20 mouse cellular contexts compared by ENCODE assay signal in genomic region chr2:166173169-166173568, GRCm38 (mm10).
"Had no signal": no experiment of that assay in that cellular context is flagged by ENCODE, and none has a peak within 500 bp of the region (broad histone marks: within the 10 kb centered on the region; RNA-seq: fewer than 3 reads in every experiment).

No protein-coding gene starts in this region.

- DNase-seq: kidney, adult 9 months; kidney, postnatal 14 days; kidney, postnatal 4 days; layer of hippocampus, adult 9-11 months; liver, postnatal 0 days; lung, embryonic 14.5 days; right cerebral cortex, adult 18-20 months; right cerebral cortex, postnatal 14 days; right cerebral cortex, postnatal 4 days; thymus, postnatal 25 days had no signal

- ATAC-seq: liver, postnatal 0 days; lung, postnatal 0 days; midbrain, embryonic 13.5 days had no signal

- H3K9me3 ChIP-seq: limb, embryonic 15.5 days; megakaryocyte, embryonic 14.5 days; midbrain, embryonic 10.5 days; midbrain, embryonic 13.5 days; neural tube, embryonic 12.5 days; neural tube, embryonic 15.5 days had no signal

- H3K27ac ChIP-seq: limb, embryonic 15.5 days; liver, embryonic 14.5 days; midbrain, embryonic 13.5 days; neural tube, embryonic 12.5 days; neural tube, embryonic 15.5 days; stomach, postnatal 0 days had no signal

- H3K4me2 ChIP-seq: limb, embryonic 15.5 days; liver, embryonic 11.5 days; lung, embryonic 14.5 days; midbrain, embryonic 13.5 days; neural tube, embryonic 12.5 days; neural tube, embryonic 15.5 days had no signal

- H3K9ac ChIP-seq: limb, embryonic 15.5 days; liver, embryonic 14.5 days; liver, postnatal 0 days; lung, embryonic 14.5 days; midbrain, embryonic 13.5 days; neural tube, embryonic 12.5 days; neural tube, embryonic 15.5 days had no signal

- H3K27me3 ChIP-seq: limb, embryonic 15.5 days had no signal

- H3K36me3 ChIP-seq: limb, embryonic 15.5 days; midbrain, embryonic 10.5 days; midbrain, embryonic 13.5 days; neural tube, embryonic 12.5 days; neural tube, embryonic 15.5 days had no signal

- H3K4me3 ChIP-seq: limb, embryonic 15.5 days; megakaryocyte, embryonic 14.5 days; midbrain, embryonic 10.5 days; midbrain, embryonic 13.5 days; neural tube, embryonic 12.5 days; neural tube, embryonic 15.5 days had no signal
